Mouse (Mus musculus) cerebellum, adult 2 months (tissue): ENCODE measurements around the gene Psors1c2.

ENCODE experiments used
- CTCF ChIP-seq: fragments of 200-500 bp; IDR thresholded peaks from 2 replicates; pipeline ENCODE4 v1.5.1; 2011; ENCODE audit warnings: low read depth, mild to moderate bottlenecking, control low read depth, low read length, moderate library complexity, borderline replicate concordance; ENCODE audit not compliant: insufficient read depth
- POLR2A ChIP-seq: fragments of 200-500 bp; IDR thresholded peaks from 2 replicates; pipeline ENCODE4 v1.6.1; 2011; ENCODE audit warnings: low read length, control low read depth, borderline replicate concordance; ENCODE audit not compliant: insufficient read depth

DNA sequence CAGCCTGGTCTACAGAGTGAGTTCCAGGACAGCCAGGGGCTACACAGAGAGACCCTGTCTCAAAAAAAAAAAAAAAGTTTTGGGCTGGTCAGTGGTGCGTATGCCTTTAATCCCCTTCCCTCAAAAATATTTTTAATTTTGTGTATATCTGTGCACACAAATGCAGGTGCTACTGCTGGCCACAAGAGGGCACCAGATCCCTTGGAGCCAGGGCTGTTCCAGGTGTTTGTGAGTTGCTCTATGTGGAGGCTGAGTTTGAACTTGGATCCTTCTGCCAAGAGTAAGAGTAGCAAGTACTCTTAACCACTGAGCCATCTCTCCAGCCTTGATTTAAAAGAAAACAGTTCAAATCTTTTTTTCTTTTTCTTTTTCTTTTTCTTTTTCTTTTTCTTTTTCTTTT is 49.9 kb downstream of the Psors1c2 start:
- peak; percentile 9; the same call in 1 of the 2 replicates for TF ChIP-seq CTCF
- TF ChIP-seq POLR2A = no peak
